Mouse (Mus musculus) monocyte, adult 5-6 weeks (primary cell): ENCODE data around the gene Coro1b. TPM values are rescaled to one million over a fixed set of nuclear protein-coding genes. Genes with fewer than 3 reads are reported as not detected.
"Not testable (repeated sequence)": the region's sequence is repeated elsewhere in the genome, so short reads cannot be mapped to it uniquely, and the experiment has no call there.

Source experiments
- ATAC-seq: fragments of 153-309, 156-312 bp; replicated peaks from 2 replicates; pipeline ENCODE4 v1.8.0; 2017; ENCODE audit warnings: mild to moderate bottlenecking; ENCODE audit not compliant: low TSS enrichment, insufficient number of reproducible peaks, severe bottlenecking, poor library complexity, low FRiP score
- total RNA-seq: library from RNA; stranded (forward); fragments of 200-1000, 200-491, 200-594 nt; gene quantifications from 3 replicates; pipeline ENCODE4 v1.2.3, GENCODE M21; 2017

The Coro1b gene
- total RNA-seq, 1 experiment from 2014 or later = 226 TPM

GRCm38 (mm10) chr19:4117006-4117405 lies 31.4 kb upstream of the Coro1b start:
- ATAC-seq = no peak

- no peak for ATAC-seq
These were observed 30.1 kb upstream of the Coro1b start for GRCm38 (mm10) chr19:4118350-4118749.

GRCm38 (mm10) chr19:4119716-4120487 lies 28.5 kb upstream of the Coro1b start:
- ATAC-seq = no peak

GRCm38 (mm10) chr19:4120496-4120895 lies 27.9 kb upstream of the Coro1b start:
- no peak for ATAC-seq

GRCm38 (mm10) chr19:4121097-4121805 lies 27.2 kb upstream of the Coro1b start:
- ATAC-seq = peak; percentile 65

GRCm38 (mm10) chr19:4121896-4122295 lies 26.5 kb upstream of the Coro1b start:
- ATAC-seq = 0 out of 2 replicates have a peak, but pooled peaks have one; percentile 7

GRCm38 (mm10) chr19:4122411-4123370 lies 25.7 kb upstream of the Coro1b start:
- ATAC-seq = 0 out of 2 replicates have a peak, but pooled peaks have one; percentile 13

GRCm38 (mm10) chr19:4124432-4124831 lies 24.0 kb upstream of the Coro1b start:
- no peak for ATAC-seq

GRCm38 (mm10) chr19:4125268-4125667 lies 23.2 kb upstream of the Coro1b start:
- not testable (repeated sequence) for ATAC-seq

GRCm38 (mm10) chr19:4125741-4126696 lies 22.4 kb upstream of the Coro1b start, which contains the start of gene Aip:
TSS of gene Aip (minus strand) at chr19:4125858.
- ATAC-seq = peak; percentile 74

- ATAC-seq = no peak
These were observed 21.5 kb upstream of the Coro1b start for GRCm38 (mm10) chr19:4126759-4127495.

- no peak for ATAC-seq
These were observed 19.0 kb upstream of the Coro1b start for GRCm38 (mm10) chr19:4129462-4129861.

- ATAC-seq = no peak
These were observed 18.3 kb upstream of the Coro1b start for GRCm38 (mm10) chr19:4130106-4130505.

GRCm38 (mm10) chr19:4131075-4131474 lies 17.3 kb upstream of the Coro1b start:
- ATAC-seq = no peak

- ATAC-seq = no peak
These were observed 16.7 kb upstream of the Coro1b start for GRCm38 (mm10) chr19:4131768-4132167.

GRCm38 (mm10) chr19:4134354-4134753 lies 14.1 kb upstream of the Coro1b start:
- ATAC-seq = no peak
